Mouse (Mus musculus): Measurements from ENCODE around the gene Akap6. TPM values are rescaled to one million over a fixed set of nuclear protein-coding genes. Genes with fewer than 3 reads are reported as not detected.

Akap6 gene
- polyA plus RNA-seq, 1 experiment from 2014 or later: 14.4 TPM

GRCm38 (mm10) chr12:52892519-52892918 lies 193.3 kb downstream of the Akap6 start:
- Histone ChIP-seq H3K27ac (replicated peaks in 1 of 2; ENCODE audit: control insufficient read depth in 1 of 2, insufficient read depth in 1 of 2, low read depth in 2 of 2, low read length in 2 of 2) (no peak overlapping the region), H3K9ac (ENCODE audit: low read length) (no peak overlapping the region), H3K4me3 (ENCODE audit: control insufficient read depth in 1 of 2, insufficient read depth in 1 of 2, low read depth in 1 of 2, low read length in 2 of 2) (no peak overlapping the region), H3K36me3 (ENCODE audit: control insufficient read depth, insufficient read depth, low read length) (peaks cover 25% of the 10 kb centered on the region), H3K9me3 (ENCODE audit: control insufficient read depth, low read length) (no peaks in the 10 kb centered on the region), H3K27me3 (ENCODE audit: control insufficient read depth, insufficient read depth, low read length) (no peaks in the 10 kb centered on the region), H3K4me1 (ENCODE audit: control insufficient read depth in 2 of 2, insufficient read depth in 2 of 2, low read length in 2 of 2) (peaks cover 11 to 29% of the 10 kb centered on the region in 2 experiments; a peak in 3 of 4 replicates), H3K4me2 (ENCODE audit: low read length) (no peak overlapping the region)
- no peak for ATAC-seq (ENCODE audit: insufficient number of reproducible peaks, insufficient read depth, low FRiP score, low read depth)
- 85% methylated on average over 7 of the region's 7 CpGs for whole genome bisulfite sequencing

GRCm38 (mm10) chr12:52893656-52894405 lies 194.6 kb downstream of the Akap6 start:
- peaks cover 13 to 33% of the 10 kb centered on the region in 2 experiments; a peak in 3 of 4 replicates for H3K4me1 ChIP-seq (ENCODE audit: control insufficient read depth in 2 of 2, insufficient read depth in 2 of 2, low read length in 2 of 2)
- WGBS: 53% methylated on average over 11 of the region's 11 CpGs
- ATAC-seq (ENCODE audit: insufficient number of reproducible peaks, insufficient read depth, low FRiP score, low read depth): peak; percentile 47; the same call in 1 of the 2 replicates
- no peak overlapping the region for H3K4me2 ChIP-seq (ENCODE audit: low read length)
- H3K27me3 ChIP-seq (ENCODE audit: control insufficient read depth, insufficient read depth, low read length): no peaks in the 10 kb centered on the region
- no peak overlapping the region for H3K4me3 ChIP-seq (ENCODE audit: control insufficient read depth in 1 of 2, insufficient read depth in 1 of 2, low read depth in 1 of 2, low read length in 2 of 2)
- no peak overlapping the region for H3K9ac ChIP-seq (ENCODE audit: low read length)
- H3K36me3 ChIP-seq (ENCODE audit: control insufficient read depth, insufficient read depth, low read length): peaks cover 11% of the 10 kb centered on the region
- H3K9me3 ChIP-seq (ENCODE audit: control insufficient read depth, low read length): no peaks in the 10 kb centered on the region
- peak overlapping the region; percentile 30 to 54; a peak in 2 of 4 replicates for H3K27ac ChIP-seq (replicated peaks in 1 of 2; ENCODE audit: control insufficient read depth in 1 of 2, insufficient read depth in 1 of 2, low read depth in 2 of 2, low read length in 2 of 2)

DNA sequence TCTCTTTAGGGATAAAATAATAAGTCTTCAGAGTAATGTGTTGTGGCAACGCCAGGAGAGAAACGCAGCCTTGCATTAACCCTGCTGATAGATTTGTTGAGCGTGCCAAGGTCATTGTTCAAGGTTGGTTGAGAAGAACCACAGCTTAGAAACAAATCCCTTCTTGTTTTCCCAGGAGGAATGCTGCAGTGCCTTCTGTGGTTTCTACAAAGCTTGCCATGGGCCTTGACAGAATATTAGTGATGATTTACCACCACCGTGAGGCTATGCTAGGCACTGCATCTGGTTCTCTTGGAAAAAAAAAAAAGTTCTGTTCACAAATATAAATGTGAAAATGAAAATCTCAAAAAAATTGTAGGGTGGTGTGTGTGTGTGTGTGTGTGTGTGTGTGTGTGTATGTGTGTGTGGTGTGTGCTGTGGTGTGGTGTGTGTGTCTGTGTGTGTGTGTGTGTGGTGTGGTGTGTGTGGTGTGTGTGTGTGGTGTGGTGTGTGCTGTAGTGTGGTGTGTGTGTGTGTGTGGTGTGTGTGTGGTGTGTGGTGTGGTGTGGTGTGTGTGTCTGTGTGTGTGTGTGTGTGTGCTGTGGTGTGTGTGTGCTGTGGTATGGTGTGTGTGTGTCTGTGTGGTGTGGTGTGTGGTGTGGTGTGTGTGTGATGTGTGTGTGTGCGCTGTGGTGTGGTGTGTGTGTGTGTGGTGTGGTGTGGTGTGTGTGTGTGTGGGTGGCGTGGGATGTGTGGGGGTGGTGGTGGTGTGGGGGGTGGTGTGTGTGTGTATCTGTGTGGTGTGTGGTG lies 196.7 kb downstream of the Akap6 start:
- peak overlapping the region; percentile 41 to 72; a peak in 3 of 4 replicates for H3K27ac ChIP-seq (replicated peaks in 1 of 2; ENCODE audit: control insufficient read depth in 1 of 2, insufficient read depth in 1 of 2, low read depth in 2 of 2, low read length in 2 of 2)
- 31% methylated on average over 6 of the region's 6 CpGs for WGBS
- 0 out of 2 replicates have a peak overlapping the region, but pooled peaks have one; percentile 7 for H3K4me2 ChIP-seq (ENCODE audit: low read length)
- ATAC-seq (ENCODE audit: insufficient number of reproducible peaks, insufficient read depth, low FRiP score, low read depth): no peak
- H3K9me3 ChIP-seq (ENCODE audit: control insufficient read depth, low read length): no peaks in the 10 kb centered on the region
- peaks cover 13 to 33% of the 10 kb centered on the region in 2 experiments; a peak in 3 of 4 replicates for H3K4me1 ChIP-seq (ENCODE audit: control insufficient read depth in 2 of 2, insufficient read depth in 2 of 2, low read length in 2 of 2)
- H3K36me3 ChIP-seq (ENCODE audit: control insufficient read depth, insufficient read depth, low read length): no peaks in the 10 kb centered on the region
- H3K4me3 ChIP-seq (ENCODE audit: control insufficient read depth in 1 of 2, insufficient read depth in 1 of 2, low read depth in 1 of 2, low read length in 2 of 2): no peak overlapping the region
- no peak overlapping the region for H3K9ac ChIP-seq (ENCODE audit: low read length)
- H3K27me3 ChIP-seq (ENCODE audit: control insufficient read depth, insufficient read depth, low read length): no peaks in the 10 kb centered on the region

DNA sequence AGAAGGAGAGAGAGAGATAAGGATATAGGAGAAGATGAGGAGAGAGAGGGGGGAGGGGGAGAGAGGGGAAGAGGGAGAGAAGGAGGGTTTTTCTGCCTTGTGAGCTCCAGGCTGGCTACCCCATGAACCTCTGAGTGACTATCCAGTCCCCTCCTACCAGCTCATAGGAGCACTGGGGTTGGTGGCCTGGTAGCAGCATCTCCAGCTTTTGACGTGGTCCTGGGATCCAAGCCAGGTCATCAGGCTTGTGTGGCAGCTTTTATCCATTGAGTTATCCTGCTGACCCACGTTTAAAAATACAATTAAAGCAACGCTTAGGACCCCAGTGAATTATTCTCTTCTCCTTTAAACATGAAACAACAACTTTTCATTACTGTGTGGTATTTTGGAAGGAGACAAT lies 197.6 kb downstream of the Akap6 start:
- no peak overlapping the region for H3K4me3 ChIP-seq (ENCODE audit: control insufficient read depth in 1 of 2, insufficient read depth in 1 of 2, low read depth in 1 of 2, low read length in 2 of 2)
- ATAC-seq (ENCODE audit: insufficient number of reproducible peaks, insufficient read depth, low FRiP score, low read depth): no peak
- H3K9ac ChIP-seq (ENCODE audit: low read length): no peak overlapping the region
- no peaks in the 10 kb centered on the region for H3K9me3 ChIP-seq (ENCODE audit: control insufficient read depth, low read length)
- WGBS: 22% methylated on average over 3 of the region's 3 CpGs
- no peak overlapping the region for H3K4me2 ChIP-seq (ENCODE audit: low read length)
- no peak overlapping the region for H3K27ac ChIP-seq (replicated peaks in 1 of 2; ENCODE audit: control insufficient read depth in 1 of 2, insufficient read depth in 1 of 2, low read depth in 2 of 2, low read length in 2 of 2)
- peaks cover 13 to 33% of the 10 kb centered on the region in 2 experiments; a peak in 3 of 4 replicates for H3K4me1 ChIP-seq (ENCODE audit: control insufficient read depth in 2 of 2, insufficient read depth in 2 of 2, low read length in 2 of 2)
- no peaks in the 10 kb centered on the region for H3K36me3 ChIP-seq (ENCODE audit: control insufficient read depth, insufficient read depth, low read length)
- H3K27me3 ChIP-seq (ENCODE audit: control insufficient read depth, insufficient read depth, low read length): no peaks in the 10 kb centered on the region

- no peaks in the 10 kb centered on the region for H3K27me3 ChIP-seq (ENCODE audit: control insufficient read depth, insufficient read depth, low read length)
- H3K4me3 ChIP-seq (ENCODE audit: control insufficient read depth in 1 of 2, insufficient read depth in 1 of 2, low read depth in 1 of 2, low read length in 2 of 2): no peak overlapping the region
- peaks cover 11 to 26% of the 10 kb centered on the region in 2 experiments; a peak in 3 of 4 replicates for H3K4me1 ChIP-seq (ENCODE audit: control insufficient read depth in 2 of 2, insufficient read depth in 2 of 2, low read length in 2 of 2)
- no peak overlapping the region for H3K4me2 ChIP-seq (ENCODE audit: low read length)
- no peak overlapping the region for H3K9ac ChIP-seq (ENCODE audit: low read length)
- H3K9me3 ChIP-seq (ENCODE audit: control insufficient read depth, low read length): no peaks in the 10 kb centered on the region
- no peak for ATAC-seq (ENCODE audit: insufficient number of reproducible peaks, insufficient read depth, low FRiP score, low read depth)
- no peak overlapping the region for H3K27ac ChIP-seq (replicated peaks in 1 of 2; ENCODE audit: control insufficient read depth in 1 of 2, insufficient read depth in 1 of 2, low read depth in 2 of 2, low read length in 2 of 2)
- WGBS: 54% methylated on average over 10 of the region's 10 CpGs
- H3K36me3 ChIP-seq (ENCODE audit: control insufficient read depth, insufficient read depth, low read length): no peaks in the 10 kb centered on the region
Measured at GRCm38 (mm10) chr12:52898130-52898529, 198.9 kb downstream of the Akap6 start.

- H3K4me1 ChIP-seq (ENCODE audit: control insufficient read depth in 2 of 2, insufficient read depth in 2 of 2, low read length in 2 of 2): peaks cover 0 to 2% of the 10 kb centered on the region in 2 experiments; a peak in 2 of 4 replicates
- H3K36me3 ChIP-seq (ENCODE audit: control insufficient read depth, insufficient read depth, low read length): 0 out of 2 replicates have a peak, but pooled peaks cover 9% of the 10 kb centered on the region
- H3K9ac ChIP-seq (ENCODE audit: low read length): no peak overlapping the region
- no peak for ATAC-seq (ENCODE audit: insufficient number of reproducible peaks, insufficient read depth, low FRiP score, low read depth)
- no peak overlapping the region for H3K27ac ChIP-seq (replicated peaks in 1 of 2; ENCODE audit: control insufficient read depth in 1 of 2, insufficient read depth in 1 of 2, low read depth in 2 of 2, low read length in 2 of 2)
- H3K4me3 ChIP-seq (ENCODE audit: control insufficient read depth in 1 of 2, insufficient read depth in 1 of 2, low read depth in 1 of 2, low read length in 2 of 2): no peak overlapping the region
- no peaks in the 10 kb centered on the region for H3K27me3 ChIP-seq (ENCODE audit: control insufficient read depth, insufficient read depth, low read length)
- WGBS: 90% methylated on average over 5 of the region's 5 CpGs
- H3K4me2 ChIP-seq (ENCODE audit: low read length): no peak overlapping the region
- H3K9me3 ChIP-seq (ENCODE audit: control insufficient read depth, low read length): no peaks in the 10 kb centered on the region
Measured at GRCm38 (mm10) chr12:52904046-52904445, 204.9 kb downstream of the Akap6 start.

- H3K4me2 ChIP-seq (ENCODE audit: low read length): no peak overlapping the region
- no peaks in the 10 kb centered on the region for H3K27me3 ChIP-seq (ENCODE audit: control insufficient read depth, insufficient read depth, low read length)
- no peaks in the 10 kb centered on the region for H3K9me3 ChIP-seq (ENCODE audit: control insufficient read depth, low read length)
- peaks cover 32% of the 10 kb centered on the region for H3K36me3 ChIP-seq (ENCODE audit: control insufficient read depth, insufficient read depth, low read length)
- peaks cover 0 to 2% of the 10 kb centered on the region in 2 experiments; a peak in 2 of 4 replicates for H3K4me1 ChIP-seq (ENCODE audit: control insufficient read depth in 2 of 2, insufficient read depth in 2 of 2, low read length in 2 of 2)
- WGBS: 59% methylated on average over 13 of the region's 13 CpGs
- ATAC-seq (ENCODE audit: insufficient number of reproducible peaks, insufficient read depth, low FRiP score, low read depth): no peak
- H3K4me3 ChIP-seq (ENCODE audit: control insufficient read depth in 1 of 2, insufficient read depth in 1 of 2, low read depth in 1 of 2, low read length in 2 of 2): no peak overlapping the region
- no peak overlapping the region for H3K9ac ChIP-seq (ENCODE audit: low read length)
- H3K27ac ChIP-seq (replicated peaks in 1 of 2; ENCODE audit: control insufficient read depth in 1 of 2, insufficient read depth in 1 of 2, low read depth in 2 of 2, low read length in 2 of 2): no peak overlapping the region
Measured at GRCm38 (mm10) chr12:52908448-52909066, 209.4 kb downstream of the Akap6 start.
